Mouse (Mus musculus): ENCODE measurements around the gene Gm10666.

The Gm10666 gene

DNA sequence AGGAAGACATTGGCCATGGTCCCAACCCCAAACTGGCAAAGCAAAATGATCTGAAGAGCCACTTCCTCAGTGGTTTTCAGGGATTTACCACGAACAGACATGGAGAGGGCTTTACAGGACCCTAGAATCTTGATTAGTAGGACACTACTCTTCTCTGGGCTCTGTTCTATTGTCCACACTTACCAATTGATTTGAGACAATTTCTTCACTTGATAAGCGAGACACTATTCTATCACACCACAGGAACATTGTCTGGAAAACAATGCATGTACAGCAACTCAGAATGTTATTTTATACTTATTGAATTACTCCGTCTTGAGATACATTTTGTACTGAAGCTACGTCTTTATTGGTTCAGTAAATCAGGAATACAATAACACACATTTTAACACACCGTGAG is at the start of gene Gm10666:
Gene Gm10666 (minus strand): TSS at position 101 of the 400 bp plus-strand sequence.
- WGBS: no CpG with 5 or more reads among the region's 5 CpGs

DNA sequence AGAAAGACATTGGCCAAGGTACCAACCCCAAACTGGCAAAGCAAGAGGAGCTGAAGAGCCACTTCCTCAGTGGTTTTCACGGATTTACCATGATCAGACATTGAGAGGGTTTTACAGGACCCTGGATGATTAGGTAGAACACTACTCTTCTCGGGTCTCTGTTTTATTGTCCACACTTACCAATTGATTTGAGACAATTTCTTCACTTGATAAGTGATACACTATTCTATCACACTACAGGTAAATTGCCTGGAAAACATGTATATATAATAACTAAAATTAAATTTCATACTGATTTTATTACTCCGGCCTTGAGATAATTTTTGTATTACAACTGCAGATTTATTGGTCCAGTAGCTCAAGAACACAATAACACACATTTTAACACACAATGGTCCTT is 29.4 kb upstream of the Gm10666 start, which contains the start of gene Vmn1r142:
Gene Vmn1r142 (minus strand): TSS at position 101 of the 400 bp plus-strand sequence.
- no CpG with 5 or more reads among the region's 3 CpGs for WGBS

DNA sequence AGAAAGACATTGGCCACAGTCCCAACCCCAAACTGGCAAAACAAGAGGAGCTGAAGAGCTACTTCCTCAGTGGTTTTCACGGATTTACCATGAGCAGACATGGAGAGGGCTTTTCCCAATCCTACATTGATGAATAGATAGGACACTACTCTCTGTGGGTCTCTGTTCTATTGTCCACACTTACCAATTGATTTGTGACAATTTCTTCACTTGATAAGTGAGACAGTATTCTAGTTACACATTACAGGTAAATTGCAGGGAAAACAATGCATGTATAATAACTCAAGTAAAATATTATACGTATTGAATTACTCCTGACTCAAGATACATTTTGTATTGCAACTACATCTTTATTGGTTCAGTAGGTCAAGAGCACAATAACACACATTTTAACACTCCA is 16.4 kb downstream of the Gm10666 start, which contains the start of gene Gm16451:
Gene Gm16451 (minus strand): TSS at position 101 of the 400 bp plus-strand sequence.
- no CpG with 5 or more reads among the region's 2 CpGs for WGBS
